Mouse (Mus musculus) cerebellum, adult 2 months (tissue): ENCODE measurements around the gene Nckap5. TPM values are rescaled to one million over a fixed set of nuclear protein-coding genes. Genes with fewer than 3 reads are reported as not detected.
"Not testable (repeated sequence)": the region's sequence is repeated elsewhere in the genome, so short reads cannot be mapped to it uniquely, and the experiment has no call there.

ENCODE experiments used
- DNase-seq, 2 experiments: peaks; one replicate each; pipeline ENCODE4 v3.0.0; 2021
- H3K27ac ChIP-seq: fragments of 200-500 bp; 2 replicates; pipeline ENCODE4 v1.5.1; 2012; ENCODE audit warnings: low read length, control low read depth, inconsistent platforms; ENCODE audit not compliant: insufficient read depth
- H3K27me3 ChIP-seq: fragments of 200-500 bp; 2 replicates; pipeline ENCODE4 v1.6.1; 2012; ENCODE audit warnings: inconsistent platforms, mild to moderate bottlenecking, low read length, moderate library complexity; ENCODE audit not compliant: control insufficient read depth, insufficient read depth
- H3K4me1 ChIP-seq: fragments of 200-500 bp; 2 replicates; pipeline ENCODE4 v1.6.1; 2011; ENCODE audit warnings: low read length; ENCODE audit not compliant: control insufficient read depth, insufficient read depth
- H3K4me3 ChIP-seq: fragments of 200-500 bp; replicated peaks from 2 replicates; pipeline ENCODE3; 2011; ENCODE audit warnings: mild to moderate bottlenecking, low read depth, low read length, control low read depth; ENCODE audit not compliant: insufficient read depth
- CTCF ChIP-seq: fragments of 200-500 bp; IDR thresholded peaks from 2 replicates; pipeline ENCODE4 v1.5.1; 2011; ENCODE audit warnings: low read depth, mild to moderate bottlenecking, control low read depth, low read length, moderate library complexity, borderline replicate concordance; ENCODE audit not compliant: insufficient read depth
- POLR2A ChIP-seq: fragments of 200-500 bp; IDR thresholded peaks from 2 replicates; pipeline ENCODE4 v1.6.1; 2011; ENCODE audit warnings: low read length, control low read depth, borderline replicate concordance; ENCODE audit not compliant: insufficient read depth
- WGBS: fragments of 180-500 bp; shearing (Covaris S2); methylation state at CpG from one replicate; pipeline ENCODE4 v1.1.7; 2018; 5-methylcytosine and 5-hydroxymethylcytosine counted together
- polyA plus RNA-seq: library from polyadenylated mRNA; depleted of rRNA; stranded (reverse); fragments of >200 nt; gene quantifications from 2 replicates; pipeline ENCODE4 v1.2.3, GENCODE M21; 2012

Nckap5 gene
- polyA plus RNA-seq, 1 experiment: 2.1 TPM

- 79% methylated on average over 3 of the region's 3 CpGs for WGBS
- H3K4me3 ChIP-seq: no peak overlapping the region
- TF ChIP-seq CTCF: no peak
- TF ChIP-seq POLR2A: no peak
- no peak overlapping the region for H3K27ac ChIP-seq
- no peaks in the 10 kb centered on the region for H3K4me1 ChIP-seq
- no peak for DNase-seq
- no peaks in the 10 kb centered on the region; the same call in 1 of the 2 replicates for H3K27me3 ChIP-seq
These were observed 28.2 kb downstream of the Nckap5 start for GRCm38 (mm10) chr1:126802405-126802804.

DNA sequence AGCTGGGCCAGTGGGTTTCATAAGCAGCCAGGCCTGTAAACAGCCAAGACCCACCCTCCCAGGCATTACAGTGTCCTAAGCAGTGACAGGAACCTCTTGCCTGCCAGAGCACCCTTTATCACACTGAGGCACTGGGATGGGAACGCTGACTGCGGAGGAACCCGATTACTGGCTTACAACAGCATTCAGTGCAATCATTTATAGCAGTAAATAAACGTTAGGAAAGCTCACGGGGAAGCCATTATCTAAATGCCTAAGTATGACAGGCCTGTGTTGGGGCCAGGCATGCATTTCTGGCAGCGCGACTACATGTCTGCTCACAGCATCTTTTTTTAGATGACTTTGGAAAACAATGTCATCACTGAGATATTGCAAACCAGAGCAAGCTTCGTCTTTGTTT is 28.9 kb downstream of the Nckap5 start:
- Histone ChIP-seq H3K27ac (no peak overlapping the region), H3K4me3 (no peak overlapping the region), H3K4me1 (no peaks in the 10 kb centered on the region), H3K27me3 (no peaks in the 10 kb centered on the region; the same call in 1 of the 2 replicates)
- TF ChIP-seq CTCF: no peak
- no peak for TF ChIP-seq POLR2A
- no peak for DNase-seq
- WGBS: 42% methylated on average over 8 of the region's 8 CpGs

DNA sequence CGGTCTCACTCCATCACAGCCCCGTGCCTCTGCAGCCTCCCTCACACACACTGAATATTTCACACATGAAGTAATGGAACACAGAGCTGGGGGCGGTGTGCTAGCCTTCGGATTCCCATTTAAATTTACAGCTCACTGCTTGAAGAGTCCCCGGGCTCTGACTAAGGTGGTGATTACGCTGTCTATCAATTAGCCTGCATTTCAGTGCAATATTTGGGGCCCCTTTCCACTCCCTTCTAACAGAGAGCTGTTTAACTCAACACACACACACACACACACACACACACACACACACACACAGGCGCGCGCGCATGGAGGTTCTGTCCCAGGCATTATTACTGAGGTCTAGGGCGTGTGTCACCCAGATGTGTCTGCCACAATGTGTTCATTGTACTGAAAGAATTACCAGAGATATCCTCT is 31.2 kb downstream of the Nckap5 start:
- H3K27me3 ChIP-seq: no peaks in the 10 kb centered on the region; the same call in 1 of the 2 replicates
- H3K4me1 ChIP-seq: no peaks in the 10 kb centered on the region
- no peak overlapping the region for H3K4me3 ChIP-seq
- no peak for DNase-seq
- H3K27ac ChIP-seq: no peak overlapping the region
- WGBS: 83% methylated on average over 11 of the region's 11 CpGs
- TF ChIP-seq CTCF (no peak), POLR2A (no peak)

GRCm38 (mm10) chr1:126780354-126780941 is 50.2 kb downstream of the Nckap5 start:
- not testable (repeated sequence) for H3K27ac ChIP-seq, H3K4me1 ChIP-seq, DNase-seq, H3K4me3 ChIP-seq, H3K27me3 ChIP-seq
- no CpG with 5 or more reads among the region's 2 CpGs for WGBS

DNA sequence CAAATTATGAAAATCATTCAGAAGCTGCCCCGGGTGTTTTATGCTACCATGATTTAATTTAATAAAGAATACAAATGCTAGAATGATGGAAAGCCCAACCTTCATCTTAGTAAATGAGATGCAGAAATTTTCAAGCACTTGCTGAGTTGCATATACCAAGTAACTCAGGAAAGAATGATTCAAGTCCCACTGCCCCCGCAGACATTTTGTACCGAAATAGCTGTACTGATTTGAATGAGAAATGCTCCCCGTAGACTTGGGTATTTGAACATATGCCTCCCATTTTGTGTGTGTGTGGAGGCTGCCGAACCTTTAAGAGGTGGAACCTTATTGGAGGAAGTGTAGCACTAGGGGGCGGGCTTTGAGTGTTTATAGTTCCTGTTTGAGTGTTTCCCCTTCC is 56.7 kb downstream of the Nckap5 start:
- not testable (repeated sequence) for H3K27me3 ChIP-seq, H3K4me1 ChIP-seq, H3K27ac ChIP-seq, H3K4me3 ChIP-seq, DNase-seq
- WGBS: no CpG with 5 or more reads among the region's 6 CpGs

DNA sequence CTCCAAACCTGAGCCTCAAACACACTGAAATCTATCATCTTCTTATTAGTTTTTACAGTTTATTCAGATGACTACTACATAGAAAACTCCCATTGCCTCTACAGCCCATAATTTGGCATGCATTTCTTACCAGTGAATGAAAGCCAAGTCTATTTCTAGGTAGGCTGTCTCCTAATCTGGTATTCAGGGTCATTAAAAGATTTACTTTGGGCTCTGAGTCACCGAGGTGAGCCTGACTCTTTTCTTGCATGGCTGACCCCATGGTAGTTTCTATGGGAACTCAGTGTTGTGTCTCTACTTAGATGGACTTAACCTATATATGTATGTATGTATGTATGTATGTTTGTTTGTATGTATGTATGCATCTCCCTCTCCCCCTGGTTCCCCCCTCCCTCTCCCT is 63.6 kb downstream of the Nckap5 start:
- no peak for TF ChIP-seq POLR2A
- TF ChIP-seq CTCF: no peak
- no peak for DNase-seq
- Histone ChIP-seq H3K4me3 (no peak overlapping the region), H3K27me3 (no peaks in the 10 kb centered on the region), H3K4me1 (no peaks in the 10 kb centered on the region), H3K27ac (no peak overlapping the region)
- 24% methylated on average over 1 of the region's 1 CpGs for WGBS

DNA sequence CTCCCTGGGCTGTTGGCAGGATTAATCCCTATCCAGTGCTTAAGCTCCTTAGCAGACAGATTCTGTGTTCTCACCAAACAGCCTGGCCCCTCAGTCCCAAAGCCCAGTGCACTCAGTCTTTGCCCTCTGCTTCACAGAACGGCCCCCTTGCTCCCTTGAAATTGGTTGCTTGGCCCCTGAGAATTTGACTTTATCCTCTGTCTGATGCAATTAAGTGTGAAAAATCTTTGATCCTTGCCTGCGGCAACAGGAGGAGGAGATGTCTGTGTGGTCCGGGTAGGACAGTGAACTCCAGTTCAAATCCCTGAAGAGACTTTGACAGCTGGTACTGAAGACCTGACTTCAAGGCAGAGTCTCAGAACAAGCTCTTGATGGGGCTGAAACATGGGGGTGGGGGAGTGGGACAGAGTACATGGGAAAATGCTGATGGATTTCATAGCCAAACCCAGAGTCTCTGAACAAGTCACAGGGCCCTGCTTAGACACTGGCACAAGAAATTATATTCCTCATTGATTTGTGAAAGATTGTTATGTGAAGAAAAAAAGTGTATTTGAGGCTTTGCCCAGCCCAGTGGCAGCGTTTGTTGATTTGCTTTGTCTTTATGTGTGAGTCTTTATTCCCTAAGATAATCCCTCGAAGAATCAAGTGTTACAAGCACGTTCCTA is 65.0 kb downstream of the Nckap5 start:
- no peak for DNase-seq
- TF ChIP-seq CTCF (no peak), POLR2A (no peak)
- WGBS: 45% methylated on average over 6 of the region's 6 CpGs

DNA sequence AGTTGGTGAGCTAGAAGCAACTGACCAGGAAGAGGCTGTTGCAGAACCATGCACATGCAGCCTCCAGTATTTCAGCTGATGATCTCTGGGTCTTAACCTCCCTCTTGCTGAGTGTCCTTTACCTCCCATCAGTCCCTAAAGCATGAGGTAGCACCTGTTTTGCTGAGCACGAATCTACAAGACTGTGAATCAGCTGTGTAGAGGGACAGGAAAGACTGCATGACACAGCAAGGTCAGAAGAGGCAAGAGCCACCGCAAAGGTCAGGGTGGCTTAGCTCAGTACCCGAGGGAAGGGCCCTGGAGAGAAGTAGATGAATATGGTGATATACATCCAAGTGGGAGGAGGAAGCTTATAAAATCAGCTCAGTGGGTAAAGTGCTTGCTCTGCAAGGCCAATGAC is 66.4 kb downstream of the Nckap5 start:
- WGBS: 74% methylated on average over 3 of the region's 3 CpGs

More for the DNA sequence above, 65.0 kb downstream of the Nckap5 start:
- no peaks in the 10 kb centered on the region for H3K27me3 ChIP-seq
- no peak overlapping the region for H3K27ac ChIP-seq
- no peaks in the 10 kb centered on the region for H3K4me1 ChIP-seq
- no peak overlapping the region for H3K4me3 ChIP-seq

More for the DNA sequence above, 66.4 kb downstream of the Nckap5 start:
- Histone ChIP-seq H3K4me1 (no peaks in the 10 kb centered on the region), H3K4me3 (no peak overlapping the region), H3K27me3 (no peaks in the 10 kb centered on the region; the same call in 1 of the 2 replicates), H3K27ac (no peak overlapping the region)
- TF ChIP-seq CTCF (no peak), POLR2A (no peak)
- DNase-seq: no peak
